Mouse (Mus musculus): ENCODE measurements around the gene Lsr. TPM values are rescaled to one million over a fixed set of nuclear protein-coding genes. Genes with fewer than 3 reads are reported as not detected.

Gene Lsr
- polyA plus RNA-seq, 1 experiment = 816 TPM

GRCm38 (mm10) chr7:30908277-30908991, 64.8 kb downstream of the Lsr start:
- peak overlapping the region; percentile 43 for H3K4me3 ChIP-seq (ENCODE audit: low read depth, low read length)
- H3K27me3 ChIP-seq (ENCODE audit: control insufficient read depth, insufficient read depth, low read length) = no peaks in the 10 kb centered on the region
- 2% methylated on average over 24 of the region's 26 CpGs for WGBS
- H3K36me3 ChIP-seq (ENCODE audit: control insufficient read depth, insufficient read depth, low read length) = no peaks in the 10 kb centered on the region
- no peak overlapping the region for H3K27ac ChIP-seq (ENCODE audit: insufficient read depth, low read depth, low read length)
- peaks cover 14% of the 10 kb centered on the region for H3K4me1 ChIP-seq (ENCODE audit: control insufficient read depth, insufficient read depth, insufficient read length, low read length)
- TF ChIP-seq POLR2A (IDR thresholded peaks at IDR 0.05; ENCODE audit: low read depth, low read length) (no peak), CTCF (IDR thresholded peaks at IDR 0.05; ENCODE audit: extremely low read depth, insufficient read length, insufficient replicate concordance, low read depth, low read length) (no peak)

Other genes starting within 250 kb of the Lsr start
- 181 and 200 TPM in 2 replicates for gene Tmem147, start 243.9 kb downstream of the Lsr start, polyA plus RNA-seq (2012; rRNA removed)
- gene Gapdhs, start 229.8 kb downstream of the Lsr start, polyA plus RNA-seq (2012; rRNA removed) = not detected in 2 replicates
- gene Sbsn, start 222.0 kb downstream of the Lsr start, polyA plus RNA-seq (2012; rRNA removed) = 0.23 and 0.27 TPM in 2 replicates
- 1.2 and 2.7 TPM in 2 replicates for gene Dmkn, start 209.7 kb downstream of the Lsr start, polyA plus RNA-seq (2012; rRNA removed)
- not detected in 2 replicates for gene Krtdap, start 185.6 kb downstream of the Lsr start, polyA plus RNA-seq (2012; rRNA removed)
- 9.1 and 9.5 TPM in 2 replicates for gene Ffar2, start 149.7 kb downstream of the Lsr start, polyA plus RNA-seq (2012; rRNA removed)
- gene Ffar3, start 117.3 kb downstream of the Lsr start, polyA plus RNA-seq (2012; rRNA removed) = 0.90 and 3.5 TPM in 2 replicates
- 0.66 and 2.2 TPM in 2 replicates for gene Ffar1, start 111.9 kb downstream of the Lsr start, polyA plus RNA-seq (2012; rRNA removed)
- 4.5 and 9.2 TPM in 2 replicates for gene Cd22, start 93.1 kb downstream of the Lsr start, polyA plus RNA-seq (2012; rRNA removed)
- 0.48 and 0.52 TPM in 2 replicates for gene Mag, start 58.6 kb downstream of the Lsr start, polyA plus RNA-seq (2012; rRNA removed)
- gene Hamp2, start 48.8 kb downstream of the Lsr start, polyA plus RNA-seq (2012; rRNA removed) = 0.76 and 58.9 TPM in 2 replicates
- 0.65 TPM in 1 of 2 replicates, not detected in the other for gene Hamp, start 29.4 kb downstream of the Lsr start, polyA plus RNA-seq (2012; rRNA removed)
- gene Usf2, start 16.7 kb downstream of the Lsr start, polyA plus RNA-seq (2012; rRNA removed) = 78.9 and 162 TPM in 2 replicates
- 4.4 and 9.8 TPM in 2 replicates for gene Fam187b, start 326 bp upstream of the Lsr start, polyA plus RNA-seq (2012; rRNA removed)
- 24.8 and 31.8 TPM in 2 replicates for gene Fxyd5, start 69.0 kb upstream of the Lsr start, polyA plus RNA-seq (2012; rRNA removed)
- gene Fxyd7, start 78.0 kb upstream of the Lsr start, polyA plus RNA-seq (2012; rRNA removed) = 2.0 and 2.6 TPM in 2 replicates
- gene Fxyd1, start 83.7 kb upstream of the Lsr start, polyA plus RNA-seq (2012; rRNA removed) = 35.6 and 41.4 TPM in 2 replicates
- gene Lgi4, start 85.9 kb upstream of the Lsr start, polyA plus RNA-seq (2012; rRNA removed) = 2.5 and 3.0 TPM in 2 replicates
- 22.7 and 60.7 TPM in 2 replicates for gene Fxyd3, start 103.2 kb upstream of the Lsr start, polyA plus RNA-seq (2012; rRNA removed)
- gene Hpn, start 141.8 kb upstream of the Lsr start, polyA plus RNA-seq (2012; rRNA removed) = 4.2 and 27.5 TPM in 2 replicates
- 11.1 and 19.6 TPM in 2 replicates for gene Scn1b, start 153.5 kb upstream of the Lsr start, polyA plus RNA-seq (2012; rRNA removed)
- gene Gramd1a, start 182.4 kb upstream of the Lsr start, polyA plus RNA-seq (2012; rRNA removed) = 56.4 and 64.9 TPM in 2 replicates

All from small intestine, adult 2 months (tissue).